Mouse (Mus musculus) stomach, postnatal 0 days (tissue): Measurements from ENCODE around the gene Ide.

ENCODE experiments used
- CTCF ChIP-seq: IDR thresholded peaks from 2 replicates; pipeline ENCODE4 v1.5.1; 2016; ENCODE audit warnings: antibody characterized with exemption, low read depth, mild to moderate bottlenecking, moderate library complexity
- EP300 ChIP-seq: optimal IDR thresholded peaks from 2 replicates; pipeline ENCODE3; 2016; ENCODE audit warnings: antibody characterized with exemption

GRCm38 (mm10) chr19:37340931-37341330, 3.3 kb upstream of the Ide start:
- TF ChIP-seq EP300: no peak
- TF ChIP-seq CTCF: no peak
